Mouse (Mus musculus): Measurements from ENCODE around the gene Gm47969.
"Not testable (repeated sequence)": the region's sequence is repeated elsewhere in the genome, so short reads cannot be mapped to it uniquely, and the experiment has no call there.

Gene Gm47969

DNA sequence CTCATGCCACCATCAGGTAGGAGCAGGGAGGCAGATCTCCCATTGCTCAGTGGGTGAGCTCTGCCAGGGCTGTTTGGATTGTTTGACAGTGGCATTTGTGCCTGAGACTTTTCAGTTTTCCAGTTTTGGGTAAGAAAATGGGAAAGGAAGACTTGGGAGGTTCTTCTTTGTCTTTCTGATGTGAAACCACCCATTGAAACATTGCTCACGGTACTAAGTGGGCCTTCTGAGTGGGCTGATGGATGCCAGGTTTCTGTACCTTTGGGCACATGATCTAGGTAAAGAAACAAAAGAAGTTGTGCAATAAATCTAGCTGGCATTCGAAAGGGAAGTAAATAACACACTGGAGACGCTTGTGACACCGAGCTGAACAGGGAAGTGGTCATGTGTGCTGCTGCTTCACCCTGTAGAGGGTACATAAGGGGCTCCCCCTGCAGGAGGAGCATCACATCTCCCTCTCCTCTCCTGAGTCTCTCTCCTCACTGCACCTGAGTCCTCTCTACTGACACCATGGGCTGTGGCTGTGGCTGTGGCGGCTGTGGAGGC is at the start of gene Gm47969:
Gene Gm47969, plus strand, starts transcription at position 51 of the 546 bp plus-strand sequence.
- no peak for DNase-seq (ENCODE audit: low spot score)

DNA sequence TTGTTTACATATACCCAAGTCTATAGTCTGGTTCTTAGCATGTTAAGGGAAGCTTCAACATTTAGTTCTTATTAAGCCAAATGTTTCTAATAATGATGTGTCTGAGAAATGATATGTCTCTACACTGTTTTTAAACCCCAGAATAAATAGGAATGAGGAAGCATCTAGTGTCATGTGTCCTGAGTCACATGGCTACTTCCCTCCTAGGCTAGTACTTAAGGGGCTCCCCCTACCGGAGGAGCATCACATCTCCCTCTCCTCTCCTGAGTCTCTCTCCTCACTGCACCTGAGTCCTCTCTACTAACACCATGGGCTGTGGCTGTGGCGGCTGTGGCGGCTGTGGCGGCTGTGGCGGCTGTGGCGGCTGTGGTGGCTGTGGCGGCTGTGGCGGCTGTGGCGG is 44.4 kb upstream of the Gm47969 start, which contains the start of gene Gm47959:
Gene Gm47959, plus strand, starts transcription at position 243 of the 400 bp plus-strand sequence.
- DNase-seq (ENCODE audit: low spot score): not testable (repeated sequence)

DNA sequence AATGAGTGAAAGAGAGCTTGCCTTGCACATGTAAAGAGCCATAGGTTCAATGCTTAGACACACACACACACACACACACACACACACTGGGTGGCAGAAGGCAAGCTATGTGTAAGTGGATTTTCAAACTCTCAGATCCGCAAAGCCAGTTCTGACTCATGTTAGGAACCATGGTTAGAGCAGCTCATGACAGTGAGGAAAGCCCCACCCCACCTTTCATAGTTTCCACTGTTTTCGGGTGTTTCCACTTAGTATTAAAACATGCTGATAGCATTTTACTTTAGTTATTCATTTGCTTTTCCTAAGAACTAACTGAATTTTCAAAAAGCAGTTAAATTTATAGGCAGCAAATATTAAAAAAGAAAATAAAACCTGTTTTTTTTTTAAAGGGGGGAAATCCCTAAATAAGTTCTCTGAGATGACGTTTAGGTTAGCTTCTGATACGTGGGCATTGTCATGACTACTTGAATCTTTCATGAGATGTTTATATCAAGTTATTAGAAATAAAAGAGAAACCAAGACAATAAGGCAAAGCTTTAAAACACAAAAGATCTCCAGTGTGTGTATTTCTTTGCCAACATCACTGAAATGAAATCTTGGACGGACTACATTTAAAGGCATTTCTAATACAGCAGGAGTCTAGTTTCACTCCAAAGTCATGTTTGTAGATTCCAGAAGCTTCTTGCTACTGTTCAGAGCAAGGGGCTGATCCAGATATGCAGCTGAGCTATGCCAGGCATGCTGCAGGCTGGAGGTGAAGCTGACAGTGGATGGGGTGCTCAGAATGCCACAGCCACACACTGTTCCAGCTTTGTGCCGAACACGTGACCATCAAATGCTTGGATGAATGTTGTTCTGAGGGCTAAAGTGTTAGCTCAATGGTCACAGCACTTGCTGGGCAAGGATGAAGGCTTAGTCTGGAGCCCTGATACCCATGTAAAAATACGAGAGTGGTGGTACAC is 38.2 kb upstream of the Gm47969 start:
- no peak for DNase-seq (ENCODE audit: low spot score)

DNA sequence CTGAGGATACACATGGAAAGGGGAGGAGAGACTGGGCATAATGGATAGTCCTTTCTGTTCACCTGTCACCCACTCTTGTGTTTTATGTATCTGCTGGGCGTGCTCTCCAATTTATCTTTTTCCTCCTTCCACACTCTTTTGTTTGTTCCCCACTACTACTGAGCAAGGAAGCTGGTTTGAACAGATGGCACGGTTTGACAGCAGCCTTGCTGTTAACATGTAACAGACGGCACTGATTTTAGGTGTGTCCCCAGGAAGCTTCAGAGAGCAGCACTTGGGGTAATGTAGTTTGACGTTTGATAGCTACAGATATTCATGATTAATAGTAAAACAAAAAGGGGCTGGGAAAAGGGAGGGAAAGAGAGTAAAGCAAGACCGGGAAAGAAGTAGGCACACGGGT is 37.3 kb upstream of the Gm47969 start:
- no peak for DNase-seq (ENCODE audit: low spot score)

DNA sequence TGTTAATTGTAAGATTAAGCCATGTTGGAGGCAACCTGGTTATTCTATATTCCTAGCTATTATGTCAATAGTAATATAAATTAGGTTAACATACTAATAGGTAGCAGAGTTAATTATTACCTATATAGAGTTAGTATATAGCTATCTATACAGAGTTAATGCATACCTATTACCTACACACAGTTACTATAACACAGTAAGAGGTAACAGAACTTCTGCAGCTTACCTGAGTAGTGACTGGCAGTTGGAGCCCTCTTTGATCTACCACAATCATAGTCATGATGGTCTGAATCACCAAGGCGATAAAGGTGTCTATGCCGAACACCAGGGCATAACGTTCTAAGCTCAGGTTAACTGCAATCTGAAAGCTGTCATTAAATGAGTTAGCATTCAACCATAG is 30.3 kb upstream of the Gm47969 start:
- DNase-seq (ENCODE audit: low spot score): no peak

DNA sequence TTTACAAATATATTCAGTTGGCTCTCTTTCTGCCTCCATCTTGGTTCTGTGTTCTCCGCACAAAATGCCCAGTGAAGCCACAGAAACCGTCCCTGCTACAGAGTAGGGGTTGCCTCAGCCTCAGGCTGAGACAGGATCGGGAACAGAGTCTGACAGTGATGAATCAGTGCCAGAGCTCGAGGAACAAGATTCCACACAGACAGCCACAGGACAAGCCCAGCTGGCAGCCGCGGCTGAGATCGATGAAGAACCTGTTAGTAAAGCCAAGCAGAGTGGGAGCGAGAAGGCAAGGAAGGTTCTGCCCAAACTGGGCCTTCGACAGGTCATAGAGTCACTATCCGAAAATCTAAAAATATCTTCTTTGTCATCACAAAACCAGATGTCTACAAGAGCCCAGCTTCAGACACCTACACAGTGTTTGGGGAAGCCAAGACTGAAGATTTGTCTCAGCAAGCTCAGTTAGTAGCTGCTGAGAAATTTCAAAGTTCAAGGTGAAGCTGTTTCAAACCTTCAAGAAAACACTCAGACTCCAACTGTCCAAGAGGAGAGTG is 29.3 kb upstream of the Gm47969 start:
- DNase-seq (ENCODE audit: low spot score): no peak

DNA sequence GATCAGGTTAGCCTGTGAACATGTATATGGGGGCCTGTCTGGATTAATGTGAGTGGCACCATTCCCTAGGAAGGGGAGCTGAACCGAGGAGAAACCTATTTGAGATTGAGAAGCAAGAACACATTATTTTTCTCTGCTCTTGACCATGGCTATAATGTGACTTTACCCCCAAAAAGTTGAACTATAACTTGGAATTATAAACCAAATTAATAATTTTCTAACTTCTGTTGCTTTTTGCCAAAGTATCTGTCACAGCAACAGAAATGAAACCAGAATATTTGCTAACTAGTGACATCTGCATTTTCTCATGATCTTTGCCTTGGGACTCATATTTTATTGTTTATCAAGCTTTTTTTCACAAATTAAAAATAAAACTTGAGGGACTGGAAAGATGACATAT is 28.2 kb upstream of the Gm47969 start:
- DNase-seq (ENCODE audit: low spot score): no peak

DNA sequence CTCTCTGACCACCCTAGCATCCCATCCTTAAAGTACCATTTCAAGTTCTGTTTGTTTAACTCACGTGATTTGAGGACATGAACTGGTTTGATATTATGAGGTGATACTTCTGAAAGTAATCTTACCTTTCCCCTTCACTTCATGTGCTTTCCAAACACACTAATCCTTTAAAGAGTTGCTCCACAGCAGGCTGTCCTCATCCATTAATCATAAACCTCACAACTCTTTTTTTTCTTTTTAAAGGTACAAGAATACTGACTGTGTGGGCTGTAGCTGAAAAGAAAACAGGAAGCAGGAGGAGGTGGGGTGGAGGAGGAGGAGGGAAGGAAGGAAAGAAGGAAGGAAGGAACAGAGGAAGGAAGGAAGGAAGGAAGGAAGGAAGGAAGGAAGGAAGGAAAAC is 12.8 kb upstream of the Gm47969 start:
- no peak for DNase-seq (ENCODE audit: low spot score)

DNA sequence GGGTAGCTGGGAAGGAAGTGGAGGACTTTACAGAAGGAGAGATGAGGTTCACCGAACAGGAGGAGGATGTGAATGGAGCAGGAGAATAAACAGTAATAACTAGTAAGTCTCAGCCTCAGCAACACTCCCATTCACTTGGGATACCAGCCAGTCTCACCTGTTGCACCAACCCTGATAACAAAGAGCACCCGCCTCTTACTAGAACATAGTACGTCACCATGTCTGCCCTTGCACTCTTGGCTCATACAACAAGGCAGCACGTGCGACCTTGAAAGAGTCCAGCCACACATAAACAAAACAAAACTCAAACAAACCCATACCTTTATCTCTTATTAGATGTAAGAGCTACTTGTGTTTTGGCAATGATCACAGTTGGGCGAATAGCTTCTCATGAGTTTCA is 12.2 kb upstream of the Gm47969 start:
- DNase-seq (ENCODE audit: low spot score): no peak

DNA sequence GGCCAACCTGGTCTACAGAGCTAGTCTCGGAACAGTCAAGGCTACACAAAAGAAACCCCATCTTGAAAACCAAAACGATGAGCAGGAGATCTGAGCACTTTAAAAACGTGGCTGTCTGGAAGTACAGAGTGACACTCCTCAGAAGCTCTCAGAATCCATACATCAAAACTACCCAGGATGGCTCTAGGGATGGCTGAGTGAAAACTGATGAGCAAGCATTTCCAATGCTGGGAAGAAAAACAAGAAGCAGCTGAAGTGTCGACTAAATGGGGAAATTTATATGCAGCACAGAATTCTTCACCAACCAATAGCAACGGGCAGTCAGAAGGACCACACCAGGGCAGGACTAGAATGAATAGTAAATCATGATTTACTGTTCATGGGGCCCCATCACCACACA is 10.2 kb upstream of the Gm47969 start:
- DNase-seq (ENCODE audit: low spot score): no peak

DNA sequence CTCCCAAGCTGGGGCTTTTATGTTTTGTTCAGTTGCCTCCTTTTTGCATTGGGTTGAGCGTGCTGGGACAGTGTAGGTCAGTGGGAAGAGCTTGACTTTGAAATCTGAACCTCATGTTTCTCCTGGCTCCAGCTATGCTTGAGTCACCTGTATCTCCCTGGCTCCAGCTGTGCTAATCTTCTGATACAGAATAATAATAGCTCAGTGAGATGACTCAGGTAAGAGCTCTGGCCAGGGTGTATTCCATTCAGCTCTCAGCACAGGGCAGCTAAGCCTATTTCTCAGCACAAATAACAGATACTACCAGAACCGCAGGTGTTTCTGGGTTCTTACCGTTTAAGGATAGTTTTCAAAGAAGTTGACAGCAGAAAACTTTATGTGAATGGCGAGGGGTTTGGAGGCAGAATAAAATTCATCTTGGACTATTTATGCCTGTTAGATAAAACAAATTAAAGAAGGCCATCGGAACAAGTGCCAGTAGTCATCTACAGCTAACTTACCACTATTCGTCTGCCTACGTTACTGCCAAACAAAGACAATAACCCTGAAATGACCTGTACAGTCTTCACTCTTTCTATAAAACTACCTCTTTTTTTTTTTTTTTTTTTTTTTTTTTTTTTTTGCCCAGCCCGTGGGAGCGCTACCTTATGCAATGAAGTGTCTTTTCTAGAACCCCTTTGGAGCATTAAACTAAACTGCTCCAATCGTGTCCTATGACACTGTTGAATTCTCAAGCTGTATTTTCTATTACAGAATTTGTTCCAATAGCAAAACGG is 7.7 kb upstream of the Gm47969 start:
- no peak for DNase-seq (ENCODE audit: low spot score)

DNA sequence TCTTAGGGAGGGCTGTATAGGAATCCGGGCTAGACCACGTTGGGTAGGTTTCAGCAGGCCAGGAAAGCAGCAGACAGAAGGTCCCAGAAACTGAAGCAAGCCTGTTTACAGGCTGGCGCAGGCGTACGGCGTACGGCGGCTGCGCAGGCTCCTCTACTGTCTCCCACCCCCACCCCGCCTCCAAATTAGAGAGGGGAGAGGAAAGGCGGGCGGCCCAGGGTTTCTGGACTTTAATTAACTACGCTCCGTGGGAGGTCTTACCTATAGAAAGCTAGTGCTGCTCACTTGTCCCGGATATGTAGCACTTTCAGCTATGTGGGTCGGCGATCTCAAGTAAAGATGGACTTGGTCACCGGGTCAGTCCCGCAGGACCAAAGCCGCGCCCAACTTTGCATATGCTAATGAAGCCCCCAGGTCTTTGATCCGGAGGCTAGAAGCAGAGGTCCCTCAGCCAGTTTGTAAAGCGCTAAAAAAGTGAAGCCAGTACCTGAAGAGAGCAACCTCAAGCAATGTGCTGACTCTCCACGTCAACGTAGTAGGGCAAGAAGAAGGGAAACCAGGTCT is 6.5 kb upstream of the Gm47969 start, which contains the start of gene Slc19a3:
Gene Slc19a3, minus strand, starts transcription at position 340 of the 564 bp plus-strand sequence.
- peak; percentile 65 for DNase-seq (ENCODE audit: low spot score)

DNA sequence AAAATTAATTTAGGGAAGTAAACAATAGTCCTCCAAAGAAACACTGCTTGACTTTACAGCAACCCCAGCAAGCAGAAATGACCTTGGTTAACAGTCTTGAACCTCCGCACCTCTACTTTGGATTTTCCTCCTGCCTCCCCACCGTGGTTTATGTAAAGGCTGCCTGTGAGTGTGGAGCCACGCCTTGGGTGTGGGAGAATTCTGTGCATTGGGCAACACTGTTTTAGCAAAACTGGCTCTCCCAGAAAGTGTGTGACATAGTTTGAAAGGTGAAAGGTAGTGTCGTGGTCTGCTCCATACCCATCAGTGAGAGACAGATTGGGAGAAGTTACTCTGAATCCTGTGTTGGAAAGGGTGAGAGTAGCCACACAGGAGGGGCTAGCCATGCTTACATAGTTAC is 5.7 kb upstream of the Gm47969 start:
- DNase-seq (ENCODE audit: low spot score): no peak

DNA sequence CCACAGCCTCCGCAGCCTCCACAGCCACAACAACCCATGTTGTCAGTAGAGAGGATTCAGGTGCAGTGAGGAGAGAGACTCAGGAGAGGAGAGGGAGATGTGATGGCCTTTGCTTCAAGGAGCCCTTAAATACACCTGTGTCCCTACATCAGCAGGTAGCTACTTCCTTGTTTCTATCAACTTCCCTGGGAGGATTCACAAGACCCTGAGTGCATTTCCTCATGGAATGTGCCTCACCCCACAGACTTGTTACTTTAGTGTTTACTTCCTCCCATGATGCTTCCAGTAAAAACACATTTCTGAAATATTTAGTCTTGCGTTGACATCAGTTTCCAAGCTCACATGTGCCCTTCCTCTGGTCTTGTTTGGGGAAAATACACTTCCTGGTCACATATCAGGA is 2.4 kb upstream of the Gm47969 start, which contains the start of gene Krtap28-10:
Gene Krtap28-10, minus strand, starts transcription at position 101 of the 400 bp plus-strand sequence.
- no peak for DNase-seq (ENCODE audit: low spot score)

DNA sequence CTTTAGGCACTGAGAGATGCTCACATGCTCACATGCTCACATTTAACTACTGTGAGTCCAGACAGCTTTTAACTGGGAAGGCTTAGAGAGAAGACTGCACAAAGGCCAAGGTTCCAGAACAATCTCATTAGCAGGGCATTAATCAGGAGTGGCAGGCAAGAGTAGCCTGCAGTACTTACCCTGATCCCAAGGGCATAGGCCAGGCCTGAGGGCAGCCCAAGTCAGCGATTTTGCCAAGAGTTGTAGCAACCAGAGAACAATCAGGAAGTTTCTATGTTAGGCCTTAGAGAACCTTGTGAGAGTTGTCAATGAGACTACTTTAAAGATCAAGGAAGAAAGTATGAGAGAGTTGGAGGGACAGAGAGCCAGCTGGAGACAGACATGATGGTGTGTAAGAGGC is 13.7 kb downstream of the Gm47969 start:
- no peak for DNase-seq (ENCODE audit: low spot score)

DNA sequence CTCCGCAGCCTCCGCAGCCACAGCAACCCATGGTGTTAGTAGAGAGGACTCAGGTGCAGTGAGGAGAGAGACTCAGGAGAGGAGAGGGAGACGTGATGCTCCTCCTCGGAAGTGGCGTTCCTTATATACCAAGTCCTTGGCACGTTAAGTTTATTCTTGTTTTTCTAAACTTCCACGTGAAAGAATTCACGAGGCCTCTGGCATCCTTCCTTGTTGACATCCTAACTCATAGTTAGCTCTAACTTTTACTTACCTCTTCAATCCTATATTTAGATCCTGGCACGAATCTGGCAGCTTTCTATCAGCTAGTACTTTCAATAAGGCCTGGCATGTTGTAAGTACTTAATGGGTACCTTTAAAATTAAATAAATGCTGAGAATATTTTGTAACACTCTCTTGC is 14.5 kb downstream of the Gm47969 start, which contains the start of gene A030005K14Rik:
Gene A030005K14Rik, minus strand, starts transcription at position 101 of the 400 bp plus-strand sequence.
- DNase-seq (ENCODE audit: low spot score): no peak

DNA sequence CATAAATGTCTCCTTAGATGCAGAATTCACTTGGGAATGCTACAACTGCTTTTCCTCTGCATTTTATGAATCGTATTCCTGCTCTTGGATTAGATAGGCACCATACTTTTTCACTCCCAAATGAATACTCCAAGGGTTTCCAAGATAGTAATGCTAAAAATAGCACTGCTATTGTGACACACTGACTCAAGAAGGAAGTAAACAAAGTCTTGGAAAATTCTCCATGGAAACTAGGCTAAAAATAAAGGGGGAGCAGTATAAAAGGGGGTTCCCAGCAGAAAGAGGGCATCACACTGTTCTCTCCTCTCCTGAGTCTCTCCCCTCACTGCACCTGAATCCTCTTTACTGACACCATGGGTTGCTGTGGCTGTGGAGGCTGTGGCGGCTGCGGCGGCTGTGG is 15.9 kb downstream of the Gm47969 start, which contains the start of gene Krtap28-13:
Gene Krtap28-13, plus strand, starts transcription at position 288 of the 400 bp plus-strand sequence.
- DNase-seq (ENCODE audit: low spot score): no peak

DNA sequence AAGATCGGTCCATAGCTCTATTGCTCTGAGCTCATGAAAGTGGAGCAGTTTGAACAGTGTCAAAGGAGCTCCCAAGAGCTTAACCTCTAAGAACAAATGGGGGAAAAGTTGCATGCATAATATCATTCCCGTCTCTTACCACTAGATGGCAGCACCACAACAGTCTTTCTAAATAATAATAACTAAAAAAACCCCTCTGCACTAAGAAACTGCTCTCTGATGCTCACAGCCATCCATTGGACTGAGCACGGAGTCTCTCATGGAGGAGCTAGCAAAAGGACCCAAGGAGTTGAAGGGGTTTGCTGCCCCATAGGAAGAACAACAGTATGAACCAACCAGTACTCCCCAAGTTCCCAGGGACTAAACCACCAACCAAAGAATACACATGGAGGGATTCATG is 20.1 kb downstream of the Gm47969 start:
- DNase-seq (ENCODE audit: low spot score): peak; percentile 77

DNA sequence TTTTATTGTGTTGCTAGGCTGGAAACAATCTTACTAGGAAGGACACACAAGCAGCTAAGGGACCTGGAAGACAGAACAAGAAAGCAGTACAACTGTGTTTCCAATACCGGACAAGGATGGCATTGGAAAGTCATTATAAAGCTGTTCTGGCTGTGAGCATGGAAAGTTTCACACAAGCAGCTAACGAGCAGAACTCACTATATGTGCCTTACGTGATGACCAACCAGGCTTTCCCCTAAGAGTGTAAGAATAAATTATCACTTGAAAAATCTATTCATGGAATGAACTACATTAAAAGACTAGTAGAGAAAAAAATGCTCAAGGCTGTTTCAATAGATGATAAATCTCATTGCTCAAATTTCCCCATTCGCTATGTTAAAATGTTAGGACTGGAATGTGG is 21.8 kb downstream of the Gm47969 start:
- DNase-seq (ENCODE audit: low spot score): no peak

DNA sequence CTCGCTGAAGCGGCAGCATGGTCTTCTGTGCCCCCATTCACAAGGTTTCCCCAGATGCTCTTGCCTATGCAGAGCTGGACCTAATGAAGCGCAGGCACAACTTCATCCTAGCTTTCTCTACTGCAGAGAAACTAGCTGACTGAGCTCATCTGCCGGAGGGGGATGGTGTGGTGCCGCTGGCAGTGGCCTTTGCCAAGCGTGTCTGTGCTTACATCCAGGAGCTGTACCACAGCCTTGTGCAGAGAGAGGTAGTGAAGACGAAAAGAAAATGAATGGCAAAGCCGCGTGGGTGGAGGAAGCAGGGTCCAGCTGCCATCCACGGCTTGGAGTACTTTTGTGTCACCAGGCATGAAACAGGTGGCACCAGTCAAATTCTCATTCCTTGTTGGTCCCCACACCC is 22.5 kb downstream of the Gm47969 start:
- DNase-seq (ENCODE audit: low spot score): no peak

DNA sequence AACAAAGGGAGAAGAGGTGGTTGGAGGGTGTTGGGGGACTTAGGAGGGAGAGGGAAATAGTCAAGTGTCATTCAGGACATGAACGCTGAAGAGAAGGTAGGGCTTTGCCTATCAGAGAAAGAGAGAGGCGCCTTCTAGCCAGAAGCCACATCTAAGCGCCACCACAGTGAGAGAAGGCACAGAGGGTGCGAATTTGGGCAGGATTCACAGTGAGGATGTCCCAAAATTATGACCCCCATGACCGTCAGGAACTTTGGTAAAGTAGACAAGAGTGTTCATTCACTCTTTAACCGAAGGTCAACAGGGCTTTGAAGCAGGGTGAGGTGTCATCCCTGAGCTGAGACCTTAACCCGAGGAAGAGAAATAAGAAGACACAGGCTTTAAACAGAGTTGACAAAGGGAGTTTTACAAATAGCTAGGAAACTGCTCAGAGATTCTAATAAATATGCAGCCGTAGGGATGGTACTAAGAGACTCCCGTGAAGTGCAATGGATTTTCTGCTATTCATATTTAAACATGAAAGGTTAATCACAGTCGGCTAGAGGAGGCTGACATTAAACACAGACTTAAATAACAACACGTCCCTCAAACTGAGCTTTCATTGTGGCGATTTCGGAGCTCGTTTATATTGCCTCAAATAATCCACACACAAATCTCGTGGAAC is 30.9 kb downstream of the Gm47969 start:
- DNase-seq (ENCODE audit: low spot score): no peak

Measured in retina, embryonic 14.5 days (tissue).